Mouse (Mus musculus) myocyte (in vitro differentiated cells): ENCODE measurements around the gene Upp2. TPM values are rescaled to one million over a fixed set of nuclear protein-coding genes. Genes with fewer than 3 reads are reported as not detected.

Experiments used
- H3K27me3 ChIP-seq: one replicate; pipeline ENCODE4 v1.6.1; 2011; ENCODE audit not compliant: control insufficient read depth, insufficient read depth, insufficient read length
- H3K36me3 ChIP-seq: one replicate; pipeline ENCODE4 v1.6.1; 2011; ENCODE audit not compliant: control insufficient read depth, insufficient read depth
- H3K4me2 ChIP-seq: one replicate; pipeline ENCODE4 v1.6.1; 2011; ENCODE audit warnings: low read depth, control low read depth
- H3K4me3 ChIP-seq: one replicate; pipeline ENCODE4 v1.5.1; 2011; ENCODE audit warnings: mild to moderate bottlenecking, control low read depth, moderate library complexity
- H3K79me2 ChIP-seq: one replicate; pipeline ENCODE4 v1.6.1; 2011; ENCODE audit not compliant: control insufficient read depth, insufficient read depth
- H3ac ChIP-seq: one replicate; pipeline ENCODE4 v1.6.1; 2011; ENCODE audit not compliant: control insufficient read depth, insufficient read length
- CEBPB ChIP-seq: IDR thresholded peaks from 2 replicates; pipeline ENCODE4 v1.6.1; 2011; ENCODE audit warnings: mild to moderate bottlenecking, moderate library complexity; ENCODE audit not compliant: poor library complexity, insufficient read depth, severe bottlenecking
- E2F4 ChIP-seq: IDR thresholded peaks from one replicate; pipeline ENCODE4 v1.6.1; 2011; ENCODE audit warnings: mild to moderate bottlenecking, control low read depth, moderate library complexity; ENCODE audit not compliant: insufficient read depth
- MAX ChIP-seq: IDR thresholded peaks from one replicate; pipeline ENCODE4 v1.6.1; 2011; ENCODE audit warnings: low read depth, mild to moderate bottlenecking, control low read depth
- MYOD1 ChIP-seq, 3 experiments: IDR thresholded peaks; one replicate each; pipeline ENCODE4 v1.6.1; 2011; ENCODE audit warnings: control low read depth in 2 of 3, low read depth in 2 of 3, mild to moderate bottlenecking in 2 of 3, moderate library complexity in 1 of 3; ENCODE audit not compliant: insufficient read length in 2 of 3, control insufficient read depth in 1 of 3
- MYOG ChIP-seq, 3 experiments: IDR thresholded peaks; one replicate each; pipeline ENCODE4 v1.6.1; 2011; ENCODE audit warnings: control low read depth in 2 of 3, low read depth in 2 of 3, mild to moderate bottlenecking in 2 of 3; ENCODE audit not compliant: insufficient read length in 2 of 3, control insufficient read depth in 1 of 3, insufficient read depth in 1 of 3
- POLR2A ChIP-seq: IDR thresholded peaks from one replicate; pipeline ENCODE4 v1.6.1; 2011; ENCODE audit warnings: low read depth, mild to moderate bottlenecking, control low read depth, moderate library complexity; ENCODE audit not compliant: insufficient read length
- POLR2AphosphoS2 ChIP-seq: IDR thresholded peaks from one replicate; pipeline ENCODE4 v1.6.1; 2011; ENCODE audit warnings: low read depth, control low read depth; ENCODE audit not compliant: insufficient read length
- REST ChIP-seq: IDR thresholded peaks from one replicate; pipeline ENCODE4 v1.6.1; 2011; ENCODE audit warnings: mild to moderate bottlenecking, control low read depth, moderate library complexity; ENCODE audit not compliant: insufficient read depth, insufficient read length
- SRF ChIP-seq: IDR thresholded peaks from one replicate; pipeline ENCODE4 v1.6.1; 2011; ENCODE audit warnings: low read depth; ENCODE audit not compliant: control insufficient read depth, insufficient read length
- TCF12 ChIP-seq: IDR thresholded peaks from one replicate; pipeline ENCODE4 v1.6.1; 2011; ENCODE audit warnings: mild to moderate bottlenecking, control low read depth; ENCODE audit not compliant: poor library complexity, insufficient read depth, severe bottlenecking
- TCF3 ChIP-seq: IDR thresholded peaks from one replicate; pipeline ENCODE4 v1.6.1; 2011; ENCODE audit warnings: low read depth, control low read depth; ENCODE audit not compliant: insufficient read length
- USF1 ChIP-seq: IDR thresholded peaks from one replicate; pipeline ENCODE4 v1.6.1; 2011; ENCODE audit warnings: low read depth, mild to moderate bottlenecking, control low read depth, moderate library complexity
- polyA plus RNA-seq: library from polyadenylated mRNA; unstranded; fragments of >200 nt; fragmentation: generic; extraction: Trizol; gene quantifications from one replicate; pipeline ENCODE4 v1.2.1, GENCODE M21; 2012; ENCODE audit warnings: missing spikeins

Gene Upp2
- polyA plus RNA-seq, 1 experiment = 8.3 TPM

GRCm38 (mm10) chr2:58786681-58787080, 219.6 kb downstream of the Upp2 start:
- Histone ChIP-seq H3K27me3 (peaks cover 3% of the 10 kb centered on the region), H3K36me3 (no peaks in the 10 kb centered on the region), H3ac (no peak overlapping the region), H3K79me2 (no peaks in the 10 kb centered on the region), H3K4me2 (no peak overlapping the region), H3K4me3 (no peak overlapping the region)
- no peak for TF ChIP-seq USF1
- TF ChIP-seq MYOD1 (IDR thresholded peaks at IDR 0.05; ENCODE audit: control insufficient read depth in 1 of 3, insufficient read length in 2 of 3, low read depth in 2 of 3) = no peak
- TF ChIP-seq TCF12 = no peak
- no peak for TF ChIP-seq MYOG (IDR thresholded peaks at IDR 0.05; ENCODE audit: control insufficient read depth in 1 of 3, insufficient read depth in 1 of 3, insufficient read length in 2 of 3, low read depth in 2 of 3)
- no peak for TF ChIP-seq POLR2AphosphoS2
- no peak for TF ChIP-seq E2F4

- H3K4me3 ChIP-seq = no peak overlapping the region
- peaks cover 5% of the 10 kb centered on the region for H3K27me3 ChIP-seq
- no peak overlapping the region for H3ac ChIP-seq
- no peaks in the 10 kb centered on the region for H3K79me2 ChIP-seq
- no peaks in the 10 kb centered on the region for H3K36me3 ChIP-seq
- TF ChIP-seq SRF (no peak), TCF3 (no peak), POLR2AphosphoS2 (no peak), MAX (no peak), TCF12 (no peak), MYOG (IDR thresholded peaks at IDR 0.05; ENCODE audit: control insufficient read depth in 1 of 3, insufficient read depth in 1 of 3, insufficient read length in 2 of 3, low read depth in 2 of 3) (no peak), MYOD1 (IDR thresholded peaks at IDR 0.05; ENCODE audit: control insufficient read depth in 1 of 3, insufficient read length in 2 of 3, low read depth in 2 of 3) (no peak), USF1 (no peak), POLR2A (no peak), CEBPB (no peak), E2F4 (no peak), REST (no peak)
- H3K4me2 ChIP-seq = no peak overlapping the region
Measured at GRCm38 (mm10) chr2:58787360-58787759, 220.3 kb downstream of the Upp2 start.

- Histone ChIP-seq H3K4me3 (no peak overlapping the region), H3ac (no peak overlapping the region), H3K36me3 (no peaks in the 10 kb centered on the region), H3K79me2 (no peaks in the 10 kb centered on the region), H3K4me2 (no peak overlapping the region), H3K27me3 (peaks cover 5% of the 10 kb centered on the region)
- TF ChIP-seq E2F4 (no peak), MYOG (IDR thresholded peaks at IDR 0.05; ENCODE audit: control insufficient read depth in 1 of 3, insufficient read depth in 1 of 3, insufficient read length in 2 of 3, low read depth in 2 of 3) (no peak), CEBPB (no peak), SRF (no peak), POLR2AphosphoS2 (no peak), USF1 (no peak), TCF12 (no peak), MAX (no peak), REST (no peak), POLR2A (no peak), TCF3 (no peak), MYOD1 (IDR thresholded peaks at IDR 0.05; ENCODE audit: control insufficient read depth in 1 of 3, insufficient read length in 2 of 3, low read depth in 2 of 3) (no peak)
Measured at GRCm38 (mm10) chr2:58789934-58790333, 222.8 kb downstream of the Upp2 start.

- Histone ChIP-seq H3K79me2 (no peaks in the 10 kb centered on the region), H3K27me3 (peaks cover 5% of the 10 kb centered on the region), H3K4me2 (no peak overlapping the region), H3ac (no peak overlapping the region), H3K36me3 (no peaks in the 10 kb centered on the region), H3K4me3 (no peak overlapping the region)
- TF ChIP-seq REST = no peak
- no peak for TF ChIP-seq USF1
- no peak for TF ChIP-seq TCF12
- no peak for TF ChIP-seq MYOG (IDR thresholded peaks at IDR 0.05; ENCODE audit: control insufficient read depth in 1 of 3, insufficient read depth in 1 of 3, insufficient read length in 2 of 3, low read depth in 2 of 3)
- TF ChIP-seq POLR2AphosphoS2 = no peak
- no peak for TF ChIP-seq SRF
- TF ChIP-seq MAX = no peak
- TF ChIP-seq CEBPB = no peak
- TF ChIP-seq TCF3 = no peak
- no peak for TF ChIP-seq E2F4
- no peak for TF ChIP-seq POLR2A
- no peak for TF ChIP-seq MYOD1 (IDR thresholded peaks at IDR 0.05; ENCODE audit: control insufficient read depth in 1 of 3, insufficient read length in 2 of 3, low read depth in 2 of 3)
Measured at GRCm38 (mm10) chr2:58790361-58790760, 223.3 kb downstream of the Upp2 start.

- no peak overlapping the region for H3K4me2 ChIP-seq
- H3ac ChIP-seq = no peak overlapping the region
- no peak for TF ChIP-seq SRF
- TF ChIP-seq MYOD1 (IDR thresholded peaks at IDR 0.05; ENCODE audit: control insufficient read depth in 1 of 3, insufficient read length in 2 of 3, low read depth in 2 of 3) = no peak
- TF ChIP-seq POLR2A = no peak
- H3K36me3 ChIP-seq = no peaks in the 10 kb centered on the region
- no peak overlapping the region for H3K4me3 ChIP-seq
- H3K27me3 ChIP-seq = peaks cover 5% of the 10 kb centered on the region
- H3K79me2 ChIP-seq = no peaks in the 10 kb centered on the region
Measured at GRCm38 (mm10) chr2:58794489-58794888, 227.4 kb downstream of the Upp2 start.
